Mouse (Mus musculus): ENCODE results near the gene Cmss1.
"Not testable (repeated sequence)": the region's sequence is repeated elsewhere in the genome, so short reads cannot be mapped to it uniquely, and the experiment has no call there.

The Cmss1 gene

GRCm38 (mm10) chr16:57421680-57422417 lies 184.8 kb downstream of the Cmss1 start:
- DNase-seq = no peak

GRCm38 (mm10) chr16:57420773-57421556 lies 185.7 kb downstream of the Cmss1 start:
- DNase-seq = no peak

- DNase-seq = no peak
Measured at GRCm38 (mm10) chr16:57419881-57420280, 186.8 kb downstream of the Cmss1 start.

GRCm38 (mm10) chr16:57419332-57419731 lies 187.3 kb downstream of the Cmss1 start:
- no peak for DNase-seq

GRCm38 (mm10) chr16:57417955-57418354 lies 188.7 kb downstream of the Cmss1 start:
- no peak for DNase-seq

- DNase-seq = no peak
Measured at GRCm38 (mm10) chr16:57417017-57417416, 189.6 kb downstream of the Cmss1 start.

- DNase-seq = peak; percentile 27
Measured at GRCm38 (mm10) chr16:57416049-57416448, 190.6 kb downstream of the Cmss1 start.

- no peak for DNase-seq
Measured at GRCm38 (mm10) chr16:57412766-57413165, 193.9 kb downstream of the Cmss1 start.

- no peak for DNase-seq
Measured at GRCm38 (mm10) chr16:57403825-57404224, 202.8 kb downstream of the Cmss1 start.

- no peak for DNase-seq
Measured at GRCm38 (mm10) chr16:57402910-57403309, 203.8 kb downstream of the Cmss1 start.

- no peak for DNase-seq
Measured at GRCm38 (mm10) chr16:57401702-57402101, 205.0 kb downstream of the Cmss1 start.

GRCm38 (mm10) chr16:57399566-57399965 lies 207.1 kb downstream of the Cmss1 start:
- no peak for DNase-seq

GRCm38 (mm10) chr16:57398387-57399214 lies 208.1 kb downstream of the Cmss1 start:
- DNase-seq = peak; percentile 88

- no peak for DNase-seq
Measured at GRCm38 (mm10) chr16:57397845-57398244, 208.8 kb downstream of the Cmss1 start.

GRCm38 (mm10) chr16:57396249-57396648 lies 210.4 kb downstream of the Cmss1 start:
- DNase-seq = no peak

- no peak for DNase-seq
Measured at GRCm38 (mm10) chr16:57393161-57393560, 213.5 kb downstream of the Cmss1 start.

GRCm38 (mm10) chr16:57392461-57392860 lies 214.2 kb downstream of the Cmss1 start:
- DNase-seq = no peak

- DNase-seq = not testable (repeated sequence)
Measured at GRCm38 (mm10) chr16:57391171-57391570, 215.5 kb downstream of the Cmss1 start.

GRCm38 (mm10) chr16:57389566-57390251 lies 217.0 kb downstream of the Cmss1 start:
- no peak for DNase-seq

GRCm38 (mm10) chr16:57384274-57384673 lies 222.4 kb downstream of the Cmss1 start:
- DNase-seq = no peak

GRCm38 (mm10) chr16:57383266-57383971 lies 223.2 kb downstream of the Cmss1 start:
- no peak for DNase-seq
